Mouse (Mus musculus) gastrocnemius, postnatal 36 days (tissue): ENCODE results near the gene Lsamp. TPM values are rescaled to one million over a fixed set of nuclear protein-coding genes. Genes with fewer than 3 reads are reported as not detected.
A peak's percentile ranks its signal among the peaks of the same experiment; 100 is the strongest.

Source experiments
- DNase-seq, 2 experiments: peaks; one replicate each; pipeline ENCODE4 v3.0.0; 2022
- intact Hi-C: fragments of 180-260 bp; cut with DNase I; formaldehyde crosslinking; loops from one replicate; pipeline ENCODE4 v1.15.1; 2025
- total RNA-seq, 2 experiments: library from RNA; stranded (reverse); gene quantifications; 2 replicates each; pipeline ENCODE4 v1.2.3; 2021

Gene Lsamp
- total RNA-seq, 2 experiments from 2014 or later = 0.61 to 0.64 TPM

GRCm38 (mm10) chr16:41692435-41692834 is 1708.3 kb downstream of the Lsamp start:
- intact Hi-C loops = loop anchor here (10.0 kb wide), 1 partner anchor 142 kb away; no protein-coding TSS in a partner anchor
- no peak for DNase-seq

GRCm38 (mm10) chr16:41701790-41702428 is 1717.7 kb downstream of the Lsamp start:
- intact Hi-C loops = no loop called here
- DNase-seq = no peak

- DNase-seq = no peak
- intact Hi-C loops = no loop called here
These were observed 1744.9 kb downstream of the Lsamp start for GRCm38 (mm10) chr16:41728900-41729585.

GRCm38 (mm10) chr16:41729911-41730310 is 1745.8 kb downstream of the Lsamp start:
- DNase-seq = no peak
- intact Hi-C loops = no loop called here

- intact Hi-C loops = no loop called here
These were observed 1760.9 kb downstream of the Lsamp start for GRCm38 (mm10) chr16:41745037-41745436.

GRCm38 (mm10) chr16:41746235-41746911 is 1762.2 kb downstream of the Lsamp start:
- intact Hi-C loops = no loop called here
- DNase-seq = no peak

More at GRCm38 (mm10) chr16:41745037-41745436, 1760.9 kb downstream of the Lsamp start:
- DNase-seq = peak; percentile 25 to 39

- DNase-seq = no peak
- intact Hi-C loops = no loop called here
These were observed 1763.7 kb downstream of the Lsamp start for GRCm38 (mm10) chr16:41747874-41748273.

GRCm38 (mm10) chr16:41748759-41749158 is 1764.6 kb downstream of the Lsamp start:
- DNase-seq = no peak
- intact Hi-C loops = no loop called here

- intact Hi-C loops = no loop called here
- no peak for DNase-seq
These were observed 1780.1 kb downstream of the Lsamp start for GRCm38 (mm10) chr16:41764285-41764684.

GRCm38 (mm10) chr16:41771427-41772125 is 1787.4 kb downstream of the Lsamp start:
- no peak for DNase-seq
- intact Hi-C loops = no loop called here

GRCm38 (mm10) chr16:41777586-41777985 is 1793.4 kb downstream of the Lsamp start:
- intact Hi-C loops = no loop called here
- no peak for DNase-seq

- DNase-seq = no peak
- intact Hi-C loops = no loop called here
These were observed 1801.4 kb downstream of the Lsamp start for GRCm38 (mm10) chr16:41785600-41785999.

- DNase-seq = no peak
- intact Hi-C loops = no loop called here
These were observed 1802.5 kb downstream of the Lsamp start for GRCm38 (mm10) chr16:41786704-41787103.

GRCm38 (mm10) chr16:41787146-41787545 is 1803.0 kb downstream of the Lsamp start:
- intact Hi-C loops = no loop called here
- DNase-seq = no peak

GRCm38 (mm10) chr16:41790016-41790415 is 1805.9 kb downstream of the Lsamp start:
- intact Hi-C loops = no loop called here
- DNase-seq = no peak

GRCm38 (mm10) chr16:41820369-41820768 is 1836.2 kb downstream of the Lsamp start:
- intact Hi-C loops = no loop called here
- DNase-seq = no peak

- intact Hi-C loops = no loop called here
- no peak for DNase-seq
These were observed 1842.9 kb downstream of the Lsamp start for GRCm38 (mm10) chr16:41826899-41827604.

- DNase-seq = no peak
- intact Hi-C loops = no loop called here
These were observed 1843.4 kb downstream of the Lsamp start for GRCm38 (mm10) chr16:41827605-41827948.

- no peak for DNase-seq
- intact Hi-C loops = loop anchor here (5.0 to 10.0 kb wide), 2 partner anchors 140 to 577 kb away; no protein-coding TSS in a partner anchor
These were observed 1850.5 kb downstream of the Lsamp start for GRCm38 (mm10) chr16:41834637-41835036.

- no peak for DNase-seq
- intact Hi-C loops = loop anchor here (5.0 to 10.0 kb wide), 2 partner anchors 141 to 578 kb away; no protein-coding TSS in a partner anchor
These were observed 1851.6 kb downstream of the Lsamp start for GRCm38 (mm10) chr16:41835745-41836144.
